Mouse (Mus musculus) stomach, postnatal 0 days (tissue): Measurements from ENCODE around the gene Mtus2.

ENCODE experiments used
- CTCF ChIP-seq: IDR thresholded peaks from 2 replicates; pipeline ENCODE4 v1.5.1; 2016; ENCODE audit warnings: antibody characterized with exemption, low read depth, mild to moderate bottlenecking, moderate library complexity
- EP300 ChIP-seq: optimal IDR thresholded peaks from 2 replicates; pipeline ENCODE3; 2016; ENCODE audit warnings: antibody characterized with exemption

DNA sequence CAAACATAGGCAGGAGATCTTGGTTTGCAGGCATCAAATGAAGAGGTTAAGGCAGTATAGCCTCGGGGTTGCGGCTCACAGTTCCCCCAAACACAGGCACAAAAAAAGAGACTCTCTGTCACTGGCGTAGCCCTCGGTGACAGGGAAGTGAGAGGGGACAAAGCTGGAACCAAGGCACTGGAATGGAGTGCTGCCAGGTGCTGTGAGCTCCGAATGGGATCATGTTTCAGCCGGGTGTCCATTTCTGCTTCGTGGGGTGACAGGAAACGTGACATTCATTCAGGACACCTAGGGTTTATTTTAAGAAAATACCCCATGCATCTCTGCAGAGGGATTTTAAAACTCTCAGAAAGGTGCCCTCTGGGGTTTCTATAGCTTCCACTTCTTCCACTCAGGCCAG, 397.4 kb downstream of the Mtus2 start:
- no peak for TF ChIP-seq CTCF
- TF ChIP-seq EP300: no peak
